Mouse (Mus musculus) liver, embryonic 14.5 days (tissue): ENCODE measurements at regions not wholly inside any gene's neighbourhood (a gene's known extent, or its start where the extent isn't known, plus 50 kb on each side); places are given as distances from the start of the nearest gene placed in this dataset.

Experiments
- CTCF ChIP-seq: IDR thresholded peaks from 2 replicates; pipeline ENCODE4 v1.5.1; 2016; ENCODE audit warnings: antibody characterized with exemption, low read depth, control low read depth
- EP300 ChIP-seq: IDR thresholded peaks from 2 replicates; pipeline ENCODE4 v1.6.1; 2016; ENCODE audit warnings: antibody characterized with exemption, low read depth

GRCm38 (mm10) chr17:45853931-45854653, 120.4 kb upstream of the 1600014C23Rik start:
- no peak for TF ChIP-seq EP300
- TF ChIP-seq CTCF, result no peak
